ENCODE assay signal across 1 mouse cellular context in the genomic region with DNA sequence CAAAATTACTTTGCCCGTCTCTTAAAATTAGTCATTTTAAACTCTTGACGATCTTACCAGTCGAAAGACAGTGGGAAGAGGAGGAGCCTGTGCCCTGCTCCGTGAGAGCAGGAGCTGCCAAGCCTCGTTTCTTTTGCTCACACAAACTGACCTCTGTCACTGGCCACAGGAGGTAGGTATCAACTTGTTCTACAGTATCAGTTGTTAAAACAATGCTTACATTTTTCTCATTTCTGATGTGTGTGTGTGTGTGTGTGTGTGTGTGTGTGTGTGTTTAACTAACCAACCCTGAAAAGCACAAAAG.
TF ChIP-seq lines count a peak whose summit lies in the region.

No protein-coding gene starts in this region.

TF ChIP-seq in CH12.LX, 34 proteins besides CTCF, POLR2A, EP300 and RAD21 (continued from another document):
- TF ChIP-seq RCOR1 (conservative IDR thresholded peaks at IDR 0.05; ENCODE audit: low read depth, low read length) (no peak), ELF1 (IDR thresholded peaks at IDR 0.05; ENCODE audit: low read depth, low read length) (no peak)
